Mouse (Mus musculus): Measurements from ENCODE around the gene Arhgef16. TPM values are rescaled to one million over a fixed set of nuclear protein-coding genes. Genes with fewer than 3 reads are reported as not detected.

The Arhgef16 gene
- total RNA-seq (2017): not detected in 2 replicates

DNA sequence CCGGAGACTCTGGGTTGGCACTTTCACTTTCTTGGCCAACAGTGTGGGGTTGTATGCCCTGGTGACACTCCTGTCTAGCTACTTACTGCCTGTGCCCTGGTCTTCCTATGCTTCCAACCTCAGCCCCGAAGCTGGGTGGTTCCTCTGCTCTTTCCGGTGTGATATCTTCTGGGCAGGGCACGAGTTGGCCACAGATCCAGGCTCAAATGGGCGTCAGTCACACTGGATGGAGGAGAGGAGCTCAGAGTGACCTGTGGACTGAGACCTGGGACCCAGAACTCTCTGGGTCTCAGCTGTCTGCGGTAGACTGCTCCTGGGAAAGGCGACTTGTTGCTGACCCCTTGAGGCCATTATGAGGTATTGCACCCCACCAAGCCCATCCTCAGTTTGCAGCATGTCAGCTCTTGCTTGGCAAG, at the start of gene Arhgef16:
Gene Arhgef16, minus strand, starts transcription at position 211 of the 416 bp plus-strand sequence.
- peak; percentile 86 for ATAC-seq (replicated peaks; ENCODE audit: low read depth, poor library complexity, severe bottlenecking)

DNA sequence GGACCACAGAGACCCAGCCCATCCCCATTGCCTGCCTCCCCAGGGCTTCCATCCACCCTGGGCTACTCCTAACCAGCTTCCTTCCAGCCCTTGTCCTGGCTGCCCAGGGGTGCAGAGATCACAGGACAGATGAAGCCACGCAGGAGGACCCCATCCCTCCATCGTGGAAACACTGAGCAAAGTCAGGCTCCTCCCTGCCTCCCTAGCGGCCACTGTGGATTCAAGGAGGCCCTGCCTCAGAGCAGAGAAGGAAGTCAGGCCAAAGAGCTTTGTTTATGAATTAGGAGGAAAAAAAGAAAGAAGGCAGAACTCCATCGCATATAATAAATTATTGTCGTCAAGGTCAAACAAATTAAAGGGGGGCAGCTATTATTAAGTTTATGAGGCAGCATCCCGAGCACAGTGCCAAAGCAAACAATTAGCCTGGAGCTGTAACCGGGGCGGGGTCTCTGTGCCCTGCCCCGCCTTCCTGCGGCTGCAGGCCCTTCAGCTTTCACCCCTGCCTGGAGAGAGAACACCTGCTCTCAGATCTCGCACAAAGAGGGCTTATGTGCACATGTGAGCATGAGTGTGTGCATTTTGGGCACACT, 46.8 kb upstream of the Arhgef16 start:
- no peak for ATAC-seq (replicated peaks; ENCODE audit: low read depth, poor library complexity, severe bottlenecking)

DNA sequence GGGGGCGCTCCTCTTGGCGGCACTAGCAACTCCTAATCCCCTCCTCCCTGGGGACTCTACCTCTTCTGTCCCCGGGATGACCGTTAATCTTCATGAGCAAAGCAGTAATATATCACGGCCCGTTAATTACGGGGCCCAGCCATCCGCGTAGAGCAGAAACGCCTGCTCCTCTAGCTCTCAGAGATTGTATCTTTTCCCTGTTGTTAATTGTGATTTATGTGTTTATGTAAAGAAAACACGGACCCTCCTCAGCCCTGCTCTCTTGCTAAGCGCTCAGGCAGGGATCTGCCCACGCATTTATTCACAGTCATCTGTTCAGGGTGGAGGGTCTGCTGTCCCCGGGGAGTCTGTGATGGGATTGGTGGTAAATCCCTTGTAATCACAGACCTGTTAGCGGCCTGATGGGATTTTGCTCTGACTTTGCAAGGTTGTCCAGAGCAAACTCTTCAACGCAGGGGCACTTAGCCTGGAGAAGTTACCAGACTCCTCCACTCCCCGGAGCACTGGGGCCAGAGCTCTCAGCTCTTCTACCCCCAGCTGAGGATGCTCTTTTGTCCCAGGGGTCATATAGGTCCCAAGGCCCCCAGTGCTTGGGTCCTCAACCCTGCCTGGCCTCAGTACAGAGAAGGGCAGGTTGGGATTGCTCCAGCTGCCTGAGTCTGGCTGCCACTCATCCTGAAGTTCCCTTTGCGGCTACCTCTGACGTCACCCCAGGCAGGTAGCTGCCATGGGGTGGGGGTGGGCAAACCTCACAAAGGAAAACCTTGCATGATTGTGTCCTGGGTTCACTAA, 45.5 kb upstream of the Arhgef16 start:
- no peak for ATAC-seq (replicated peaks; ENCODE audit: low read depth, poor library complexity, severe bottlenecking)

DNA sequence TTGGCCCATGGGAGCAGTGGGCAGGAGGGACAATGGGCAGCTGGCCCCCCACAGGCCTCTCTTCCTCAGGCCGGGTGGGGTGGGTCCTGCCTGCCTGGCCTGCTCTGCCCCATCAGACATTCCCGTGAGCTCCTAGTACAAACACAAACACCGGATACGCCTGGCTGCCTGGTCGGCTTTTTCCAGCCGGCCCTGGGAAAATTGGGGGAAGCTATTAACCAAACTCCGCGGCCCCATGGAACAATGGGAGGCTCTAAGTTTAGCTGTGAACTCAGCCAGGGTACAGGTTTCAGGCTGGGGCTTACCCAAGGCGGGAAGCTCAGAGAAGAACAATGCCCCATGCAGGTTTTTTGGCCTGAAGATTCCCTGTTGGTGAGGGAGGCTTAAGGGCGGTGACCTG, 35.2 kb upstream of the Arhgef16 start:
- no peak for ATAC-seq (replicated peaks; ENCODE audit: low read depth, poor library complexity, severe bottlenecking)

DNA sequence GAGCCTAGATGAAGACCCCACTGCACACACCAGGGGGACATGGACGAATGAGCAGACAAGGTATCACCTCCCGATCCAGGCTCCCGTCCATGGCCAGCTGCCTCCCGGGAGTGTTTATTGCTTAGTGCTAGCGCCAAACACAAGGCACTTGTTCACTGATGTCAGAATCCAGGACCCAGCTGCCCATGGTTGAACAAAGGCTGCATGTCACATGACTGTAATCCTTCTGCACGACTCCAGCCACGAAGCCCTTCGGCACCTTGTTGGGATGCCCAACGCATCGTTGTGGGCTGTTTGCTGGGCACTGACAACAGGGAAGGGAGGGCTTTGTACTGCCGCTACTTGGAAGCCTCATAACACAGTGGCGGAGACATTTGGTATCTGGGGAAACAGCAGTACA, 34.3 kb upstream of the Arhgef16 start, which contains the start of gene B230104I21Rik:
Gene B230104I21Rik, plus strand, starts transcription at position 367 of the 400 bp plus-strand sequence.
- ATAC-seq (replicated peaks; ENCODE audit: low read depth, poor library complexity, severe bottlenecking): no peak

DNA sequence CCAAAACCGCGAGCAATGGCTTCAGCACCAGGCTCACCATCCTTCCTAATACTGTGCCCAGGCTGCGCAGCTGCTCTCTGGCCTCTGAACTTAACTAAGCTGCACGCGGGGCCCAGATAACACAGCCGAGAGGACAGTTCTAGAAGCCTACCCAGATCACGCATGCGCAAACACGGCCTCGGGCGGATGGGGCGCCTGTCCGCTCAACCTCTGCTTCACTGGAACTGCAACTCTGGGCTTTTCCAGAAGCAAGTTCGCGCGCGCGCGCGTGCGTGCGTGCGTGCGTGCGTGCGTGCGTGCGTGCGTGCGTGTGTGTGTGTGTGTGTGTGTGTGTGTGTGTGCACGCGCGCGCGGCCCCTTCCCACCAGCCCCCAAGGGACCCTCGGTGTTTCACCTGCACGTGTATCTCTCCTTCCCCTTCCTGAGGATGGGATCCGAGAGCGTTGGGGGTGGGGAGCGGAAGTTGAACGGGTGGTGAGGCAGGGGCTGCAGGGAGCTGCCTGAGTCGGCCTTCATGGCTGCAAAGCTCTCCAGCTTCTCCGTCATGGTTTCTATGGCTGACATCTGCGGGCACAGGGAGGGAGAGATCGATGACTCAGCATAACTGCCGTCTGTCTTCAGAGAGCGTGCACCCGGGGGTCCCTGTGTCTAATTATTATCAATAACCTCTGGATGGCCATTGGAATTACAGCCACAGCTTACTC, 33.4 kb upstream of the Arhgef16 start:
- ATAC-seq (replicated peaks; ENCODE audit: low read depth, poor library complexity, severe bottlenecking): peak; percentile 46

DNA sequence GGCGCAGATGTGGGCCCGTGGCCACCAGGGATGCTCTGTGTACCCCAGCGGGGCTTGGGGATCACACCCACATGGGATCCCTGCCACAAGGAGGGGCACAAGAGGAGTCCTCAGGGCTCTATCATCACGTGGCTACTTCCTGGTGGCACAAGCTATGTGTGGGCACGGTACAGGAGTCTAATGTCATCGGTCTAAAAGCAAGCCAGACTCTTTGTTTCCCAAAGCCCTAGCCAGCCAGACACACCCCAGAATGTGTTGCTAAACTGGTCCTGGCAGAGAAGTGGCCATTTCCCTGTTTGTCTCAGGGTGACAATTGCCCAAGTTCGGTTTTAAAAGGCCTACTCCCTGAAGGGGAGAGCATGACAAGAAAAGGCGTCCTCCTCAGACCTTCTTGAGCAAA, 31.8 kb upstream of the Arhgef16 start:
- no peak for ATAC-seq (replicated peaks; ENCODE audit: low read depth, poor library complexity, severe bottlenecking)

DNA sequence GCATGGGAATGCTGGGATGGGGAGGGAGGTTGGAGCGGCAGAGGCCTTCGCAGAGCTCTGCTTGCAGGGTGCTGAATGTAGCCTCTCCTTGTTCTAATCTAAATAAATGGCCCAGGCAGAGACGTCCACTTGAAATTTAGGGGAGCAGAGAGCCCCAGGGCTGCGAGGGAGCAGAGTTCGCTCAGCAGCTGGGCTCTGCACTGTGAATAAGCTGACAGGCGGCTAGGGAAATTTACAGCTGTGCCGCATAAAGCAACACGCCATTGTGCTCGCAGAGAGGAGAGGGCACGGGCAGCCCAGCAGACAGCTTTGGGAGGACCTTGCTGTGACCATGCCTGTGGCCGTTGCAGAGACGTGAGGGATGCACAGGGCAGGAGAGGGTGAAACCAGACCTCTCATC, 29.8 kb upstream of the Arhgef16 start:
- ATAC-seq (replicated peaks; ENCODE audit: low read depth, poor library complexity, severe bottlenecking): no peak

DNA sequence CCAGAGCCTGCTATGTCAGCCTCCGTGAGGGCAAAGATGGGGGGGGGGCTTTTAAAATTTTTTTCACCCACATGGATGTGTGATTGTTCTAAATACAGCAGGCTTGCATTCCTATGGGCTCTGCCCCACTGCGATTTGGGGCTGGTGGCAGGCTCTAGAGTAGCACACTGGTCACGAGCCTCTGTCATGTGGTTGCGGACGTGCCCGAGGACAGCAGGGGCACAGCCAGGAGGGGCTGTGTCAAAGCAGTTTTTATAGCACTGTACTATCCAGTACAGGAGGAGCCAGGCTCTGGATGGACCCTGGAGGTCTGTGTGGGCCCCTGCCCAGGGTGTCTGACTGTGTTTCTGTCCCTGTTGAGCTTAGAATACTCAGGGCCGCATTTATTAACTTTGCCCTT, 28.5 kb upstream of the Arhgef16 start:
- no peak for ATAC-seq (replicated peaks; ENCODE audit: low read depth, poor library complexity, severe bottlenecking)

DNA sequence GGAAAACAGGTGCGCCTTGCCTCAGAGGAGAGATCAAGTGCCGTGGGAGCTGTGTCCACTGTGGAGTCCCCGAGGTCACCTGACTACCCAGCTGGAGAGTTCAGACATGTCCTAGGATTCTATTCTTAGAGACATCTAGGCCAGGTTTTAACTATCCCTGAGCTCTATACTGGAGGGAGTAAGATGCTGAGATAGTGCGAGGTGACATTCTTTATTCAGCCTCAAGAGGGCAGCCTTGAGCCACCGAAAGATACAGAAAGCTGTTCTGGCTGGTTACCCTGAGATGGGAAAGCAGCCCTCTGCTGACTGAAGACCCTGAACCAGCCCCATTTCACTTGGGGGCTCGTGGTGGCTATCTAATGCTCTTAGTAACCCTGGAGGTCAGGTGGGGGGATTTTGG, 27.4 kb upstream of the Arhgef16 start:
- peak; percentile 87 for ATAC-seq (replicated peaks; ENCODE audit: low read depth, poor library complexity, severe bottlenecking)

DNA sequence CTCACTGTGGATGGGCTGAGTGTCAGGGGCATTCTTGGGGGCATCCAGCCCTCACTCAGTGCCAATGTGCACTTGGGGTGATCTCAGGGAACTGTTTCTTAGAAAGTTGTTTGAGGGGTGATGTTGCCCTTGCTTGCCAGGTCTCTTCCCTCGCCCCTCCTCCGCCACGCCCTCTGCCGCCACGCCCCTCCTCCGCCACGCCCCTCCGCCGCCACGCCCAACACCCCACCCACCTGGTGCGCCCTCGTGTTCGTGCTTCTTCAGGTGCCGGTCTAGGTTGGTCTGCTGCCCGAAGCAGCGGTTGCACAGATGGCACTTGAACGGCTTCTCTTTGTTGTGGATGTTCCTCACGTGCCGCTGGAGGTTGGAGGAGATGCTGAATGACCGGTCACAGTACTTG, 27.0 kb upstream of the Arhgef16 start:
- ATAC-seq (replicated peaks; ENCODE audit: low read depth, poor library complexity, severe bottlenecking): no peak

DNA sequence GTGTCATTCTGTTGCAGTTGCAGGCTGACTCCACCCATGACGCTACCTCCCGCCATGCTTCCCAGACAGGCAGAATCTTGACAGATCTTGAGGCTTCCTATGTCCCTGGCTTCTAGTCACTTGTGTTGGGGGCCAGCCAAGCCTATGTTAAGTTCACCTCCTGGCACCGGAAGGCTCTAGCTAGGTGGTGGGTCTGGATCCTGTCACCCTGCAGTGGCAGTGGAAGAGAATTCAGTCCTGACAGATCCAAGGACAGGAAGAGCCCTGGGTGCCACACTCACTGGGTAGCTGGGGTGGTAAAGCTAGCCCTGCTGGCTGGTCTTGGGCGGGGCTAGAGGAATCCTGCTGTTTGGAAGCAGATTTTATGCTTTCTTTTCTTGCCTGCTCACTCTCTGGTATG, 23.9 kb upstream of the Arhgef16 start:
- ATAC-seq (replicated peaks; ENCODE audit: low read depth, poor library complexity, severe bottlenecking): no peak

DNA sequence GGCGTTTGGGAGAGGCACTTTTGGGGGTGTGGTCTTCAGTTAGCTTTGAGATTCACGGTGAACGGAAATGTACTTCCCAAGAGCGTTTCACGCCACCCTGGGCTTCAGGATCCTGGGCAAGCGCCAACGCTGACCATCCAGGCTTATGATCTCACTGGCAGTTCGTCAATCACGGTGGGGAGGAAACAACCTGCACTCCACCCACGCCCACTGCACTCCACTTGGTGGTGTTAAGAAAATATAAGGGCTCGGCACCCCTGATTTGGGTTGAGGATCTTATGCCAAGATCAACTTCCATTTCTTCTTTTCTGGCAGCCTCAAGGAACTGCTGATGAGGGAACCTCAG, 12.1 kb upstream of the Arhgef16 start:
- ATAC-seq (replicated peaks; ENCODE audit: low read depth, poor library complexity, severe bottlenecking): no peak

DNA sequence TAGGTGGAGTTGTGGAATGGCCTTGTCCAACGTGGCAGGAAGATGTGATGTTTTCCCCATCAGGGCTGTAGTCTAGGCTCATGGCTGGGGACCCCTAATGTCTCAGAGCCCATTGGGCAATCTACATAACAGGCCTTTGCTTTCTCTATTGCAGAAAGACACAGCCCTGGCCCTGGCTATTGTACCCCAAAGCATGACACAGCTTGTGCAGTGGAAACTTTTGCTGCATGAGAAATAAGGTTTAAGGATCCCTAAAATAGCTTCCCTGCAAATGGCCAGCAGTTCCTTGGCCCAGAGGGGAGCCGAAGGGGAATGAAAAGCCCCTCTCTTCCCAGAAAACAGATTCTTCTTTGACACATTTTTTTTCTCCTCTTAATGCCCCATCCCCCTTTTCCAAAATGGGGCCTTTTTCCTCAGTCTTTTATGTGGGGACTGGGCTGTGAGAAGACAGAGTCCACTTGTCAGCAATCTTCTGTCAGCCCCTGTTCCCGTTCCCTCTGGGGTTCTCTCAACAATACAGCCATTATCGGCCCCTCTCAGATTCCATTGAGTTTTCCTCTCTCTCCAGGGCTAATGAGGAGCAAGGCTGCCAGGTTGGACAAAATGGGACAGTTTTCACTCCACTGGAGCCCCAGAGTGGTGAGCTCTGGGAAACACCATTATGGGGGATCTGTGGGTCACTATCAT, 11.6 kb upstream of the Arhgef16 start:
- no peak for ATAC-seq (replicated peaks; ENCODE audit: low read depth, poor library complexity, severe bottlenecking)

DNA sequence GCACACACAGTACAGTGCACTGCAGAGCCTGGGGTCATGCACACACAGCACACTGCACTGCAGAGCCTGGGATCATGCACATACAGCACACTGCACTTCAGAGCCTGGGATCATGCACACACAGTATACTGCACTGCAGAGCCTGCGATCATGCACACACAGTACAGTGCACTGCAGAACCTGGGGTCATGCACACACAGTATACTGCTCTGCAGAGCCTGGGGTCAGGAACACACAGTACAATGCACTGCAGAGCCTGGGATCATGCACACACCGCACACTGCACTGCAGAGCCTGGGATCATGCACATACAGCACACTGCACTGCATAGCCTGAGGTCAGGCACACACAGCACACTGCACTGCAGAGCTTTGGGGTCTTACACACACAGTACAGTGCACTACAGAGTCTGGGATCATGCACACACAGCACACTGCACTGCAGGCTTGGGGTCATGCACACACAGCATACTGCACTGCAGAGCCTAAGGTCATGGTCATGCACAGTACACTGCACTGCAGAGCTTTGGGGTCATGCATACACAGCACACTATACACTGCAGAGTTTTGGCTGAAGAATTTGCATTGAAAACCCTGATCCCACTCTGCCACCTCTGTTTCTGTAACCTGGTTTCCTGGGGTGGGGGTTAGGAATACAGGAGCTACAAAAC, 10.8 kb upstream of the Arhgef16 start:
- ATAC-seq (replicated peaks; ENCODE audit: low read depth, poor library complexity, severe bottlenecking): no peak

DNA sequence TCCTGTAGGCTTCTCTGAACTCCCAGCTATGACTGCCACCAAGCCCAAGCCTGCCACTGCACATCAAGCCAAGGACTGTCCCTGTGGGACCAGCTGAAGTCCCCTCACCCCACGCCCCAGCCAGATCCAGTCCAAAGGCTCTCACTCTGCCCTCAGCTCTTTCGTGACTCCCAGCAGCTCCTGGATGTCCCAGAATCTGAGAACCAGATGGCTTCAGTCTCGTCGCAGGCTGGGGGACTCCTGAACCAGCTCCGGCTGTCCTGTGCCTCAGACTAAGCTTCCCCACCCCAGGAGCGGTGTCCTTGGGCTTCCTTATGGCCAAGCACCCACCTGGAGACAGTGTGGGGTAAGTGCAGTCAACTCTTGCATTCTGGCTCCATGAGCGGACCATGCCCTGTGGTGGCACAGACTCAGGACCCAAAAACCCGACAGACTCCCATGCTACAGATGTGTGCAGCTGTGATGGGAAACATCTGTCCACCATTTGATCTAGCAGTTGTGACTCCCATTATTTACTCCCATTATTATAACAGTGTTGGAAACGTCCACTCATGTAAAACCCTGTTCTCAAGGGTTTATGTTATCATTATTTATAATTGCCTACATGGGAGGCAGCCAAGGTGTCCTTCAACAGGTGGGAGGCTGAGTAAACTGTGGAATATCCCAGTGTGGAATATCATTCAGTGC, 9.2 kb upstream of the Arhgef16 start:
- no peak for ATAC-seq (replicated peaks; ENCODE audit: low read depth, poor library complexity, severe bottlenecking)

DNA sequence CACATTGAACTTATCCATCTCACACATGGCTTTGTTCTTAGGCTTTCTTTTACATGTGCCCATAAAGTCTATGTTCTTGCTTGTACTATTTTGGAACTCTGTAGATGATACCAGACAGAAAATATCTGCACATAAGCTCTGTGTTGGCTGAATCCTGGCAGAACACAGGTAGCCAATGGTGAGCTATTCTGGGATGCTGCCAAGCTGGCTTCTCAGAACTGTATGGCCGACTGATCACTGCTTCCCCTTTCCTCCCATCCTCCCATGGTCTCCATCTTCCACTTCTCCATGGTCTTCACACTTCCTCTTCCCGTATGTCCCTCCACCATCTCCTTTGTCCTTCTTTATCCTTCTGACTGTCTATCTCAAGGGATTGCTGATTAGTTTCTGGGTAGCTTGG, 7.7 kb upstream of the Arhgef16 start:
- ATAC-seq (replicated peaks; ENCODE audit: low read depth, poor library complexity, severe bottlenecking): no peak

DNA sequence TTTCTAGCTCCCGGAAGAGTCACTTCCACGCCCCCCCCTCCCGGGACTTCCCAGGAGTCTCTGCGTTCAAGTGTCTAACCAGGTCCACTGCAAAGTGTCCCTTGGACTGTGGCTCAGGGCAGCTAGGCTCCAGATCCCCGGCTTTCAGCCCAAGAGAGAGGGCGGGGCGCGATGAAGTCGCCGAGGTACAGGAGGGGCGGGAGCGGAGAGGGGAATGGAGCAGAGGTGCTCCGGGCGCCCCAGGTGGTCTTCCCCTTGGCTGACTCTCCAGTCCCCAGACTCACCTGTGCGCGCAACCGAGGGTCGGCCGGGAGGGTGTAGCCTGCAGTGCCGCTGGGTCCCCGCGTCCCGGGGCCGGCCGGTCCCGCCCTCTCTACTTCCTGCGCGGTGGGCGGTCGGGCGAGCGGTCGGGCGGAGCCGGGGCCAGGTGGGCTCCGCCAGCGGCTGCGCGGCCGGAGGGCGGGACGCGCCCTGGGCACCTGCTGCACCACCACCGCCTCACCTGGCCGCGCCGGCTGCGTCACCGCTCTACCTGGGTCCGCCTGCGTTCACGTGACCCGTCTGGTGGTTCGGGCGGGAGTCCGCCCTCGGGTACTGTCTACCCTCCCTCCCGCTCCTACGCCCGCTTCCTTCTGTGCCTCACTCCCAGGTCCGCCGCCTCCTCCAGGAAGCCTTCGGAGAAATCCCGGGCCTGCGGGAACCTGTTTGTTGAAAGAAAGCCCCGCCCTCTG, 1.8 kb downstream of the Arhgef16 start:
- peak; percentile 21; the same call in 1 of the 2 replicates for ATAC-seq (replicated peaks; ENCODE audit: low read depth, poor library complexity, severe bottlenecking)

DNA sequence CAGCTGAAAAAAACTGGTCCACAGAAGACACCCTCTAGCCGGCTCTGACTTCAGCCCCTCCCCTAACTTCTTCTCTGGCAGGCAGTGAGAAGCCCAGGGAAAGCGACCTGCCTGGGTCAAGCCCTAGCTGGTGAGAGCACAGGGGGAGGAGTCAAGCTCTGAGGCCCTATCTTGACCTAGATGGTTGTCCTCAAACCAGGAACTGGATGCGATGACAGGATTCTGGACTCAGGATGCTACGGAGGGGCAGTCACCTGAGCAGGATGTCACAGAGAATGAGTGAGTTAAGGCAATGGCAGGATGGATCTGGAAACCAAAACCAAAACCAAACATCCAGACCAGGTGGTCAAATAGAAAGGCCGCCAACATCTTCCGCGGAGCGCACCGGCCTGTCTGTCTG, 3.7 kb downstream of the Arhgef16 start:
- 0 out of 2 replicates have a peak, but pooled peaks have one; percentile 10 for ATAC-seq (replicated peaks; ENCODE audit: low read depth, poor library complexity, severe bottlenecking)

All from common myeloid progenitor, adult 5-6 weeks (primary cell).